Mouse (Mus musculus): ENCODE results near the gene Akap6. TPM values are rescaled to one million over a fixed set of nuclear protein-coding genes. Genes with fewer than 3 reads are reported as not detected.
A peak's percentile ranks its signal among the peaks of the same experiment; 100 is the strongest.

Akap6 gene
- polyA plus RNA-seq, 1 experiment = 0.78 TPM

GRCm38 (mm10) chr12:52910819-52911218 lies 211.6 kb downstream of the Akap6 start:
- no peaks in the 10 kb centered on the region for H3K36me3 ChIP-seq (ENCODE audit: control insufficient read depth, insufficient read depth, low read length)
- peak; percentile 62 for DNase-seq
- H3K4me3 ChIP-seq (ENCODE audit: control insufficient read depth, insufficient read depth, low read length) = no peak overlapping the region
- TF ChIP-seq POLR2A (IDR thresholded peaks at IDR 0.05; ENCODE audit: control insufficient read depth, extremely low read depth, insufficient read depth, low read length, poor library complexity) = no peak
- peak; percentile 82; the same call in 1 of the 2 replicates for TF ChIP-seq CTCF (IDR thresholded peaks at IDR 0.05; ENCODE audit: borderline replicate concordance, control insufficient read depth, extremely low read depth, insufficient read depth, low read length, poor library complexity)
- 25% methylated on average over 8 of the region's 8 CpGs for WGBS
- no peaks in the 10 kb centered on the region for H3K4me1 ChIP-seq (replicated peaks; ENCODE audit: control insufficient read depth, insufficient read depth, low read length)
- no peaks in the 10 kb centered on the region for H3K27me3 ChIP-seq (ENCODE audit: control insufficient read depth, insufficient read depth, low read length)
- H3K27ac ChIP-seq (ENCODE audit: control insufficient read depth, insufficient read depth, low read length) = no peak overlapping the region

GRCm38 (mm10) chr12:52918939-52919338 lies 219.8 kb downstream of the Akap6 start:
- H3K4me1 ChIP-seq (replicated peaks; ENCODE audit: control insufficient read depth, insufficient read depth, low read length) = no peaks in the 10 kb centered on the region
- DNase-seq = no peak
- no peaks in the 10 kb centered on the region; the same call in 1 of the 2 replicates for H3K27me3 ChIP-seq (ENCODE audit: control insufficient read depth, insufficient read depth, low read length)
- H3K36me3 ChIP-seq (ENCODE audit: control insufficient read depth, insufficient read depth, low read length) = no peaks in the 10 kb centered on the region
- H3K27ac ChIP-seq (ENCODE audit: control insufficient read depth, insufficient read depth, low read length) = no peak overlapping the region
- 61% methylated on average over 11 of the region's 11 CpGs for WGBS
- TF ChIP-seq POLR2A (IDR thresholded peaks at IDR 0.05; ENCODE audit: control insufficient read depth, extremely low read depth, insufficient read depth, low read length, poor library complexity) (no peak), CTCF (IDR thresholded peaks at IDR 0.05; ENCODE audit: borderline replicate concordance, control insufficient read depth, extremely low read depth, insufficient read depth, low read length, poor library complexity) (no peak)
- no peak overlapping the region for H3K4me3 ChIP-seq (ENCODE audit: control insufficient read depth, insufficient read depth, low read length)

GRCm38 (mm10) chr12:52922510-52922909 lies 223.3 kb downstream of the Akap6 start:
- H3K4me3 ChIP-seq (ENCODE audit: control insufficient read depth, insufficient read depth, low read length) = no peak overlapping the region
- TF ChIP-seq POLR2A (IDR thresholded peaks at IDR 0.05; ENCODE audit: control insufficient read depth, extremely low read depth, insufficient read depth, low read length, poor library complexity) = no peak
- no peak for TF ChIP-seq CTCF (IDR thresholded peaks at IDR 0.05; ENCODE audit: borderline replicate concordance, control insufficient read depth, extremely low read depth, insufficient read depth, low read length, poor library complexity)
- no peaks in the 10 kb centered on the region for H3K36me3 ChIP-seq (ENCODE audit: control insufficient read depth, insufficient read depth, low read length)
- no peaks in the 10 kb centered on the region for H3K4me1 ChIP-seq (replicated peaks; ENCODE audit: control insufficient read depth, insufficient read depth, low read length)
- H3K27me3 ChIP-seq (ENCODE audit: control insufficient read depth, insufficient read depth, low read length) = no peaks in the 10 kb centered on the region; the same call in 1 of the 2 replicates
- no peak for DNase-seq
- 96% methylated on average over 6 of the region's 6 CpGs for WGBS
- no peak overlapping the region for H3K27ac ChIP-seq (ENCODE audit: control insufficient read depth, insufficient read depth, low read length)

GRCm38 (mm10) chr12:52925448-52925847 lies 226.3 kb downstream of the Akap6 start:
- Histone ChIP-seq H3K4me1 (replicated peaks; ENCODE audit: control insufficient read depth, insufficient read depth, low read length) (no peaks in the 10 kb centered on the region), H3K27me3 (ENCODE audit: control insufficient read depth, insufficient read depth, low read length) (no peaks in the 10 kb centered on the region; the same call in 1 of the 2 replicates), H3K4me3 (ENCODE audit: control insufficient read depth, insufficient read depth, low read length) (no peak overlapping the region), H3K36me3 (ENCODE audit: control insufficient read depth, insufficient read depth, low read length) (no peaks in the 10 kb centered on the region), H3K27ac (ENCODE audit: control insufficient read depth, insufficient read depth, low read length) (no peak overlapping the region)
- WGBS = 95% methylated on average over 4 of the region's 4 CpGs
- DNase-seq = no peak
- no peak for TF ChIP-seq POLR2A (IDR thresholded peaks at IDR 0.05; ENCODE audit: control insufficient read depth, extremely low read depth, insufficient read depth, low read length, poor library complexity)
- TF ChIP-seq CTCF (IDR thresholded peaks at IDR 0.05; ENCODE audit: borderline replicate concordance, control insufficient read depth, extremely low read depth, insufficient read depth, low read length, poor library complexity) = no peak

GRCm38 (mm10) chr12:52933832-52934231 lies 234.6 kb downstream of the Akap6 start:
- H3K27me3 ChIP-seq (ENCODE audit: control insufficient read depth, insufficient read depth, low read length) = no peaks in the 10 kb centered on the region
- TF ChIP-seq POLR2A (IDR thresholded peaks at IDR 0.05; ENCODE audit: control insufficient read depth, extremely low read depth, insufficient read depth, low read length, poor library complexity) (no peak), CTCF (IDR thresholded peaks at IDR 0.05; ENCODE audit: borderline replicate concordance, control insufficient read depth, extremely low read depth, insufficient read depth, low read length, poor library complexity) (no peak)
- no peaks in the 10 kb centered on the region for H3K36me3 ChIP-seq (ENCODE audit: control insufficient read depth, insufficient read depth, low read length)
- H3K4me3 ChIP-seq (ENCODE audit: control insufficient read depth, insufficient read depth, low read length) = no peak overlapping the region
- WGBS = 87% methylated on average over 7 of the region's 13 CpGs
- H3K27ac ChIP-seq (ENCODE audit: control insufficient read depth, insufficient read depth, low read length) = no peak overlapping the region
- no peaks in the 10 kb centered on the region for H3K4me1 ChIP-seq (replicated peaks; ENCODE audit: control insufficient read depth, insufficient read depth, low read length)
- DNase-seq = no peak

- DNase-seq = no peak
- H3K27me3 ChIP-seq (ENCODE audit: control insufficient read depth, insufficient read depth, low read length) = no peaks in the 10 kb centered on the region
- TF ChIP-seq POLR2A (IDR thresholded peaks at IDR 0.05; ENCODE audit: control insufficient read depth, extremely low read depth, insufficient read depth, low read length, poor library complexity) (no peak), CTCF (IDR thresholded peaks at IDR 0.05; ENCODE audit: borderline replicate concordance, control insufficient read depth, extremely low read depth, insufficient read depth, low read length, poor library complexity) (no peak)
- H3K4me1 ChIP-seq (replicated peaks; ENCODE audit: control insufficient read depth, insufficient read depth, low read length) = peaks cover 5% of the 10 kb centered on the region
- no peak overlapping the region for H3K27ac ChIP-seq (ENCODE audit: control insufficient read depth, insufficient read depth, low read length)
- 96% methylated on average over 3 of the region's 3 CpGs for WGBS
- no peaks in the 10 kb centered on the region for H3K36me3 ChIP-seq (ENCODE audit: control insufficient read depth, insufficient read depth, low read length)
- no peak overlapping the region for H3K4me3 ChIP-seq (ENCODE audit: control insufficient read depth, insufficient read depth, low read length)
Observed at GRCm38 (mm10) chr12:52934989-52935388, 235.8 kb downstream of the Akap6 start.

- 82% methylated on average over 5 of the region's 5 CpGs for WGBS
- no peak for DNase-seq
- H3K4me1 ChIP-seq (replicated peaks; ENCODE audit: control insufficient read depth, insufficient read depth, low read length) = peaks cover 11% of the 10 kb centered on the region
- H3K4me3 ChIP-seq (ENCODE audit: control insufficient read depth, insufficient read depth, low read length) = no peak overlapping the region
- H3K27me3 ChIP-seq (ENCODE audit: control insufficient read depth, insufficient read depth, low read length) = no peaks in the 10 kb centered on the region; the same call in 1 of the 2 replicates
- no peak overlapping the region for H3K27ac ChIP-seq (ENCODE audit: control insufficient read depth, insufficient read depth, low read length)
- TF ChIP-seq POLR2A (IDR thresholded peaks at IDR 0.05; ENCODE audit: control insufficient read depth, extremely low read depth, insufficient read depth, low read length, poor library complexity) (no peak), CTCF (IDR thresholded peaks at IDR 0.05; ENCODE audit: borderline replicate concordance, control insufficient read depth, extremely low read depth, insufficient read depth, low read length, poor library complexity) (no peak)
- H3K36me3 ChIP-seq (ENCODE audit: control insufficient read depth, insufficient read depth, low read length) = no peaks in the 10 kb centered on the region
Observed at GRCm38 (mm10) chr12:52938786-52939185, 239.6 kb downstream of the Akap6 start.

All from thymus, adult 2 months (tissue).